21 mouse cellular contexts compared by ENCODE assay signal in the genomic region with DNA sequence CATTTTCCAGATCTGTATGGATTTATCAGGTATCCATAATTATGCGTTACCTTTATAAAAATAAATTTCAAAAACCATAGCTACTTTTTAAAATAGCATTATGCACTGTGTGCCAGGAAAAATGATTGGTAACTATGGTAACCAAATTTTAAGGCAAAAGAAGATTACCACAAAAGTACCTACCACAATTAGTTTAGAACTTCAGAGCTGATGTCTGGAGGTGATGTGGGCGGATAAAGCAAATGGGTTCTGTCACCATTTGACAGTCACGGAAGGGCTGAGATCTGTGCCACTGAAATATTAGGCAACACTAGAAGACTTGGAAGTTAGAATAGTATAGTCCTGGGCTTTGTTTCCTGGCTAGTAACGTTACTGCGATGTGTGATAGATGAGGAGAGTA. TPM values are rescaled to one million over a fixed set of nuclear protein-coding genes. Genes with fewer than 3 reads are reported as not detected.
DNase-seq lines count a peak whose midpoint lies in the region; TF ChIP-seq lines count a peak whose summit lies in the region.
"Had no signal": no experiment of that assay in that cellular context is flagged by ENCODE, and none has a peak within 500 bp of the region (broad histone marks: within the 10 kb centered on the region; RNA-seq: fewer than 3 reads in every experiment).

No protein-coding gene starts in this region.

- no peak for TF ChIP-seq CTCF in layer of hippocampus, adult 2 months (conservative IDR thresholded peaks at IDR 0.05)

- no peak for DNase-seq in layer of hippocampus, adult 2 months (ENCODE audit: low spot score in 2 of 2)
- no peak for DNase-seq in layer of hippocampus, postnatal 25 days (ENCODE audit: extremely low spot score in 1 of 2, low spot score in 1 of 2)
- peak; percentile 34 to 35 for DNase-seq in left cerebral cortex, adult 9 months (ENCODE audit: low spot score in 2 of 2)
- DNase-seq in left cerebral cortex, postnatal 10 days (ENCODE audit: extremely low spot score in 1 of 2, low spot score in 2 of 2), result no peak
- DNase-seq in brain, adult 2 months (ENCODE audit: low read depth, low spot score), result peak; percentile 65
- peak; percentile 64 for DNase-seq in telencephalon, adult 2 months (ENCODE audit: low read depth, low spot score)
- DNase-seq in cerebellum, postnatal 10 days, result no peak
- DNase-seq in gastrocnemius, postnatal 14 days, result no peak
- DNase-seq: adrenal gland, adult 2 months; adrenal gland, adult 8-10 months; adrenal gland, postnatal 10 days; adrenal gland, postnatal 14 days; adrenal gland, postnatal 25 days; adrenal gland, postnatal 36 days; B cell, adult 2 months; cerebellum, adult 11 months; cerebellum, adult 11-12 months; cerebellum, adult 18-20 months had no signal

- no peak overlapping the region for H3K4me3 ChIP-seq in layer of hippocampus, adult 2 months

- intact Hi-C loops in left cerebral cortex, postnatal 10 days (cut with DNase I), result loop anchor here (10.0 kb wide), 1 partner anchor 172 kb away; no protein-coding TSS in a partner anchor
- intact Hi-C loops in gastrocnemius, postnatal 14 days (cut with DNase I; ENCODE audit: low total_unique reads), result no loop called here

- H3K27ac ChIP-seq in layer of hippocampus, adult 2 months, result peak overlapping the region; percentile 43; the same call in 1 of the 2 replicates

RNA-seq across cellular contexts. Expression of a gene that starts 3.9 kb away (rescaled TPM):
- 1 to 10 TPM; 4.1 to 7.2 TPM for total RNA-seq in layer of hippocampus, adult 2 months (2021)
- total RNA-seq in layer of hippocampus, postnatal 25 days (2021), result 1 to 10 TPM; 2.8 to 3.0 TPM
- 1 to 10 TPM; 6.3 to 7.9 TPM for total RNA-seq in left cerebral cortex, postnatal 10 days (2021)
- 1 to 10 TPM in 1 of 2 experiments, under 1 TPM in 1; 0.89 to 1.4 TPM for total RNA-seq in gastrocnemius, postnatal 14 days (2021)

RNA-seq across cellular contexts. Expression of a gene that starts 4.5 kb away (rescaled TPM):
- 10 to 100 TPM; 70.4 to 77.1 TPM for total RNA-seq in layer of hippocampus, adult 2 months (2021)
- 10 to 100 TPM; 68.2 to 75.4 TPM for total RNA-seq in layer of hippocampus, postnatal 25 days (2021)
- total RNA-seq in left cerebral cortex, postnatal 10 days (2021), result 10 to 100 TPM; 89.0 to 98.1 TPM
- total RNA-seq in gastrocnemius, postnatal 14 days (2021), result 10 to 100 TPM; 15.4 to 20.2 TPM

RNA-seq across cellular contexts. Expression of a gene that starts 26.6 kb away (rescaled TPM):
- total RNA-seq in layer of hippocampus, adult 2 months (2021), result not detected
- under 1 TPM in 1 of 2 experiments, not detected in 1; 0.09 TPM for total RNA-seq in layer of hippocampus, postnatal 25 days (2021)
- total RNA-seq in left cerebral cortex, postnatal 10 days (2021), result under 1 TPM; 0.16 to 0.49 TPM
- total RNA-seq in gastrocnemius, postnatal 14 days (2021), result not detected
- total RNA-seq: adrenal gland, adult 18-20 months; adrenal gland, adult 2 months; adrenal gland, adult 8-10 months; adrenal gland, postnatal 10 days; adrenal gland, postnatal 14 days; adrenal gland, postnatal 25 days; adrenal gland, postnatal 36 days; adrenal gland, postnatal 4 days; MEL had no signal

RNA-seq across cellular contexts. Expression of a gene that starts 41.5 kb away (rescaled TPM):
- 10 to 100 TPM; 20.2 to 23.0 TPM for total RNA-seq in layer of hippocampus, adult 2 months (2021)
- total RNA-seq in layer of hippocampus, postnatal 25 days (2021), result 10 to 100 TPM; 22.6 to 23.1 TPM
- total RNA-seq in left cerebral cortex, postnatal 10 days (2021), result 10 to 100 TPM; 18.9 to 20.0 TPM
- total RNA-seq in gastrocnemius, postnatal 14 days (2021), result 10 to 100 TPM in 1 of 2 experiments, 1 to 10 TPM in 1; 8.8 to 11.4 TPM

Comparison
In these comparisons a context has a peak if more than half of its experiments do, and no peak if none do; other contexts are left out.
1. DNase-seq: peak in left cerebral cortex, adult 9 months (2 of 2), brain, adult 2 months (single experiment) and telencephalon, adult 2 months (single experiment); none in layer of hippocampus, adult 2 months (0 of 2), layer of hippocampus, postnatal 25 days (0 of 2), left cerebral cortex, postnatal 10 days (0 of 2), cerebellum, postnatal 10 days (0 of 2) and gastrocnemius, postnatal 14 days (single experiment).